Mouse (Mus musculus) spleen, adult 2 months (tissue): Measurements from ENCODE around the gene Magi1.

Source experiments
- CTCF ChIP-seq: fragments of 200-500 bp; IDR thresholded peaks from 2 replicates; pipeline ENCODE4 v1.5.1; 2011; ENCODE audit warnings: mild to moderate bottlenecking, inconsistent platforms; ENCODE audit not compliant: insufficient read depth, insufficient read length, insufficient replicate concordance; ENCODE audit errors: extremely low read depth
- POLR2A ChIP-seq: fragments of 200-500 bp; IDR thresholded peaks from 2 replicates; pipeline ENCODE4 v1.6.1; 2011; ENCODE audit warnings: low read depth, low read length, inconsistent platforms

DNA sequence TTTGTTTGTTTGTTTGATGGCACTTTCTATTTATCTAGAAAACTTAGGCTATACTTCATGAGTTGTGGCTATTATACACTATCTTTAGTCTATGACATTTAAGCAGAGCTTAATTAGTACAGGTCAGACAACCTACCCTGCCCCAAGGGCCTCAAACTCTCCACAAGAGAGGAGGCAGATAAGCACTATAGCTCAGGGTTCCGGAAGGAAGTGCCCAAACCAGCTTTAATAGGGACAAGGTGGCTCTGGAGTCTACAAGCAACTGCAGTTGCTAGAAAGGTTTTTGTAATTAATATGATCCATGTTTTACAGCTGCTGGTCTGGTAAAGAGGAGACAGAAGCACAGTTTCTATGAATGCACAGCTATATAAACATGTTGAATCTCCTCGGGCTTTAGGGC lies 196.9 kb downstream of the Magi1 start:
- TF ChIP-seq POLR2A, result no peak
- no peak for TF ChIP-seq CTCF
